Mouse (Mus musculus) 416B (cell line): ENCODE data around the gene Exoc5.
"Not testable (repeated sequence)": the region's sequence is repeated elsewhere in the genome, so short reads cannot be mapped to it uniquely, and the experiment has no call there.

Source experiments
- DNase-seq: peaks from one replicate; pipeline ENCODE4 v3.0.0; 2011; ENCODE audit warnings: low read depth

Gene Exoc5

GRCm38 (mm10) chr14:49066274-49066823, at the start of gene Exoc5:
Exoc5 (minus strand) TSS chr14:49066653.
- DNase-seq = peak; percentile 97

GRCm38 (mm10) chr14:49091755-49092154, 25.3 kb upstream of the Exoc5 start:
- DNase-seq = not testable (repeated sequence)

- DNase-seq = no peak
Measured at GRCm38 (mm10) chr14:49091277-49091676, 24.8 kb upstream of the Exoc5 start.

- no peak for DNase-seq
Measured at GRCm38 (mm10) chr14:49090102-49090501, 23.6 kb upstream of the Exoc5 start.

GRCm38 (mm10) chr14:49089461-49090058, 23.1 kb upstream of the Exoc5 start:
- no peak for DNase-seq

- peak; percentile 13 for DNase-seq
Measured at GRCm38 (mm10) chr14:49088155-49089048, 21.9 kb upstream of the Exoc5 start.

- no peak for DNase-seq
Measured at GRCm38 (mm10) chr14:49086522-49086921, 20.1 kb upstream of the Exoc5 start.

GRCm38 (mm10) chr14:49078820-49079219, 12.4 kb upstream of the Exoc5 start:
- DNase-seq = no peak

GRCm38 (mm10) chr14:49074361-49074760, 7.9 kb upstream of the Exoc5 start:
- no peak for DNase-seq

GRCm38 (mm10) chr14:49073896-49074295, 7.4 kb upstream of the Exoc5 start:
- no peak for DNase-seq

GRCm38 (mm10) chr14:49072837-49073236, 6.4 kb upstream of the Exoc5 start:
- no peak for DNase-seq

- DNase-seq = peak; percentile 56
Measured at GRCm38 (mm10) chr14:49065529-49066273, 752 bp downstream of the Exoc5 start, which contains the start of gene Ap5m1. Ap5m1 (plus strand) TSS chr14:49066097.

- DNase-seq = peak; percentile 37
Measured at GRCm38 (mm10) chr14:49063838-49064237, 2.6 kb downstream of the Exoc5 start.

- DNase-seq = no peak
Measured at GRCm38 (mm10) chr14:49049492-49049891, 17.0 kb downstream of the Exoc5 start.

- no peak for DNase-seq
Measured at GRCm38 (mm10) chr14:49045610-49046009, 20.8 kb downstream of the Exoc5 start.

- no peak for DNase-seq
Measured at GRCm38 (mm10) chr14:49028991-49029390, 37.5 kb downstream of the Exoc5 start.

- DNase-seq = peak; percentile 48
Measured at GRCm38 (mm10) chr14:49027779-49028368, 38.6 kb downstream of the Exoc5 start.

- DNase-seq = no peak
Measured at GRCm38 (mm10) chr14:49027040-49027778, 39.2 kb downstream of the Exoc5 start.

- peak; percentile 35 for DNase-seq
Measured at GRCm38 (mm10) chr14:49019765-49020164, 46.7 kb downstream of the Exoc5 start.

- DNase-seq = no peak
Measured at GRCm38 (mm10) chr14:49008399-49009189, 57.9 kb downstream of the Exoc5 start.
